Mouse (Mus musculus) CD4-positive, CD25-positive, alpha-beta regulatory T cell, adult 4 months (primary cell): ENCODE measurements around the gene Olfr1058. TPM values are rescaled to one million over a fixed set of nuclear protein-coding genes. Genes with fewer than 3 reads are reported as not detected.
"Not testable (repeated sequence)": the region's sequence is repeated elsewhere in the genome, so short reads cannot be mapped to it uniquely, and the experiment has no call there.

Experiments used
- ATAC-seq: one replicate; pipeline ENCODE4 v1.8.0; 2017
- polyA plus RNA-seq, 2 experiments: library from polyadenylated mRNA; unstranded; fragments of 100-300 nt; shearing (Covaris generic); gene quantifications; one replicate each; pipeline ENCODE4 v1.2.1; 2017

The Olfr1058 gene
- polyA plus RNA-seq, result not detected

GRCm38 (mm10) chr2:86388461-86388860 lies at the start of gene Olfr1058:
Olfr1058 (minus strand) TSS chr2:86388561.
- not testable (repeated sequence) for ATAC-seq

- ATAC-seq, result not testable (repeated sequence)
These were observed 40.1 kb upstream of the Olfr1058 start for GRCm38 (mm10) chr2:86428511-86428910.

GRCm38 (mm10) chr2:86426649-86427048 lies 38.3 kb upstream of the Olfr1058 start, which contains the start of gene Olfr1062:
Olfr1062 (minus strand) TSS chr2:86426749.
- ATAC-seq, result not testable (repeated sequence)

- ATAC-seq, result no peak
These were observed 25.6 kb upstream of the Olfr1058 start, which contains the start of gene Olfr1061 for GRCm38 (mm10) chr2:86413950-86414349. Olfr1061 (minus strand) TSS chr2:86414050.

GRCm38 (mm10) chr2:86395114-86395513 lies 6.8 kb upstream of the Olfr1058 start:
- no peak for ATAC-seq

GRCm38 (mm10) chr2:86378293-86378692 lies 10.1 kb downstream of the Olfr1058 start, which contains the start of gene Olfr1057:
Olfr1057 (minus strand) TSS chr2:86378393.
- ATAC-seq, result no peak

- not testable (repeated sequence) for ATAC-seq
These were observed 22.0 kb downstream of the Olfr1058 start for GRCm38 (mm10) chr2:86366342-86366741.

- ATAC-seq, result no peak
These were observed 26.0 kb downstream of the Olfr1058 start, which contains the start of gene Olfr1056 for GRCm38 (mm10) chr2:86362369-86362768. Olfr1056 (minus strand) TSS chr2:86362469.

- not testable (repeated sequence) for ATAC-seq
These were observed 36.6 kb downstream of the Olfr1058 start for GRCm38 (mm10) chr2:86351751-86352150.

GRCm38 (mm10) chr2:86350184-86350583 lies 38.2 kb downstream of the Olfr1058 start, which contains the start of gene Olfr1055:
Olfr1055 (minus strand) TSS chr2:86350284.
- ATAC-seq, result no peak

- no peak for ATAC-seq
These were observed 53.0 kb downstream of the Olfr1058 start, which contains the start of gene Olfr1054 for GRCm38 (mm10) chr2:86335333-86335732. Olfr1054 (minus strand) TSS chr2:86335433.

Other genes starting within 250 kb of the Olfr1058 start
- gene Olfr1040, start 241.8 kb downstream of the Olfr1058 start, polyA plus RNA-seq, result not detected
- not detected for gene Olfr1042, start 226.7 kb downstream of the Olfr1058 start, polyA plus RNA-seq
- gene Olfr1043, start 221.0 kb downstream of the Olfr1058 start, polyA plus RNA-seq, result not detected
- not detected for gene Olfr1044, start 210.7 kb downstream of the Olfr1058 start, polyA plus RNA-seq
- gene Olfr52, start 202.9 kb downstream of the Olfr1058 start, polyA plus RNA-seq, result not detected
- gene Olfr1045, start 185.6 kb downstream of the Olfr1058 start, polyA plus RNA-seq, result not detected
- not detected for gene Olfr1046, start 169.2 kb downstream of the Olfr1058 start, polyA plus RNA-seq
- gene Olfr1047, start 157.2 kb downstream of the Olfr1058 start, polyA plus RNA-seq, result not detected
- gene Olfr1048, start 148.3 kb downstream of the Olfr1058 start, polyA plus RNA-seq, result not detected
- gene Olfr1049, start 130.2 kb downstream of the Olfr1058 start, polyA plus RNA-seq, result not detected
- not detected for gene Olfr1051, start 109.5 kb downstream of the Olfr1058 start, polyA plus RNA-seq
- gene Olfr1052, start 96.1 kb downstream of the Olfr1058 start, polyA plus RNA-seq, result under 1 TPM in 1 of 2 experiments, not detected in 1; 0.48 TPM
- gene Olfr1053, start 73.3 kb downstream of the Olfr1058 start, polyA plus RNA-seq, result not detected
- gene Olfr1054, start 53.1 kb downstream of the Olfr1058 start, polyA plus RNA-seq, result not detected
- gene Olfr1055, start 38.3 kb downstream of the Olfr1058 start, polyA plus RNA-seq, result not detected
- gene Olfr1056, start 26.1 kb downstream of the Olfr1058 start, polyA plus RNA-seq, result not detected
- not detected for gene Olfr1057, start 10.2 kb downstream of the Olfr1058 start, polyA plus RNA-seq
- gene Olfr1061, start 25.5 kb upstream of the Olfr1058 start, polyA plus RNA-seq, result not detected
- not detected for gene Olfr1062, start 38.2 kb upstream of the Olfr1058 start, polyA plus RNA-seq
- not detected for gene Olfr1065, start 62.0 kb upstream of the Olfr1058 start, polyA plus RNA-seq
- gene Olfr1066, start 67.7 kb upstream of the Olfr1058 start, polyA plus RNA-seq, result not detected
- gene Olfr228, start 98.8 kb upstream of the Olfr1058 start, polyA plus RNA-seq, result not detected
- gene Olfr1076, start 119.9 kb upstream of the Olfr1058 start, polyA plus RNA-seq, result not detected
- not detected for gene Olfr1079, start 153.9 kb upstream of the Olfr1058 start, polyA plus RNA-seq
- not detected for gene Olfr1080, start 169.7 kb upstream of the Olfr1058 start, polyA plus RNA-seq
- gene Olfr1082, start 210.4 kb upstream of the Olfr1058 start, polyA plus RNA-seq, result not detected